8 mouse cellular contexts compared by ENCODE assay signal in genomic region chr6:90716066-90716704, GRCm38 (mm10).
DNase-seq lines count a peak whose midpoint lies in the region; ATAC-seq and TF ChIP-seq lines count a peak whose summit lies in the region.

No protein-coding gene starts in this region.

- H3K4me2 ChIP-seq in forebrain, embryonic 11.5 days (ENCODE audit: low read depth, low read length, severe bottlenecking) = peak overlapping the region; percentile 77
- peak overlapping the region; percentile 90 for H3K4me2 ChIP-seq in limb, embryonic 11.5 days (ENCODE audit: low read depth, severe bottlenecking)
- H3K4me2 ChIP-seq in midbrain, embryonic 11.5 days = peak overlapping the region; percentile 88

- peak overlapping the region; percentile 85 for H3K4me3 ChIP-seq in ES-Bruce4 (ENCODE audit: low read depth, low read length)
- peak overlapping the region; percentile 57 for H3K4me3 ChIP-seq in forebrain, embryonic 11.5 days (ENCODE audit: low read depth, low read length)
- H3K4me3 ChIP-seq in limb, embryonic 11.5 days (ENCODE audit: low read depth, low read length) = peak overlapping the region; percentile 70
- peak overlapping the region; percentile 64 for H3K4me3 ChIP-seq in midbrain, embryonic 11.5 days (ENCODE audit: low read depth, low read length)

- no peaks in the 10 kb centered on the region for H3K27me3 ChIP-seq in ES-Bruce4 (ENCODE audit: control insufficient read depth, insufficient read depth, low read length, poor library complexity, severe bottlenecking)
- H3K27me3 ChIP-seq in forebrain, embryonic 11.5 days (ENCODE audit: control insufficient read depth, insufficient read depth, low read length) = no peaks in the 10 kb centered on the region
- H3K27me3 ChIP-seq in limb, embryonic 11.5 days (ENCODE audit: control insufficient read depth, insufficient read depth, low read length) = no peaks in the 10 kb centered on the region
- H3K27me3 ChIP-seq in midbrain, embryonic 11.5 days (ENCODE audit: control insufficient read depth, insufficient read depth, low read length) = no peaks in the 10 kb centered on the region

- 1% methylated on average over 49 of the region's 49 CpGs for WGBS in forebrain, embryonic 11.5 days
- under 1% methylated on average over 48 of the region's 49 CpGs for WGBS in limb, embryonic 11.5 days
- under 1% methylated on average over 49 of the region's 49 CpGs for WGBS in midbrain, embryonic 11.5 days

- TF ChIP-seq EP300 in ES-Bruce4 (IDR thresholded peaks at IDR 0.05; ENCODE audit: insufficient read depth, low read depth, low read length) = no peak

- peak; percentile 78 for DNase-seq in adrenal gland, adult 8-10 months
- peak; percentile 94 for DNase-seq in forebrain, embryonic 11.5 days (ENCODE audit: low spot score)
- DNase-seq in heart, postnatal 25 days (ENCODE audit: low spot score) = peak; percentile 79
- peak; percentile 89 for DNase-seq in limb, embryonic 11.5 days (ENCODE audit: low spot score)
- DNase-seq in midbrain, embryonic 11.5 days (ENCODE audit: low spot score, missing footprints) = peak; percentile 98
- peak; percentile 63 to 71 for DNase-seq in spleen, postnatal 36 days (ENCODE audit: low spot score in 2 of 2)
- no peak for DNase-seq in left cerebral cortex, adult 8-10 months (ENCODE audit: low spot score in 2 of 2)

- peak overlapping the region; percentile 69 for H3K9ac ChIP-seq in ES-Bruce4 (ENCODE audit: low read depth, poor library complexity, severe bottlenecking)
- peak overlapping the region; percentile 65 for H3K9ac ChIP-seq in forebrain, embryonic 11.5 days (ENCODE audit: low read length)
- peak overlapping the region; percentile 79 for H3K9ac ChIP-seq in limb, embryonic 11.5 days (ENCODE audit: low read length)
- H3K9ac ChIP-seq in midbrain, embryonic 11.5 days (ENCODE audit: low read length) = peak overlapping the region; percentile 77

- no peak for TF ChIP-seq CTCF in ES-Bruce4 (IDR thresholded peaks at IDR 0.05; ENCODE audit: low read depth, low read length)

- H3K36me3 ChIP-seq in ES-Bruce4 (ENCODE audit: control insufficient read depth, insufficient read depth, low read length, poor library complexity, severe bottlenecking) = no peaks in the 10 kb centered on the region
- no peaks in the 10 kb centered on the region for H3K36me3 ChIP-seq in forebrain, embryonic 11.5 days (ENCODE audit: control insufficient read depth, insufficient read depth, low read length)
- no peaks in the 10 kb centered on the region for H3K36me3 ChIP-seq in limb, embryonic 11.5 days (ENCODE audit: control insufficient read depth, insufficient read depth, low read length)
- no peaks in the 10 kb centered on the region for H3K36me3 ChIP-seq in midbrain, embryonic 11.5 days (ENCODE audit: control insufficient read depth, insufficient read depth, low read length)

- TF ChIP-seq POLR2A in ES-Bruce4 (IDR thresholded peaks at IDR 0.05; ENCODE audit: insufficient read depth, low read length) = peak; percentile 20

- no peaks in the 10 kb centered on the region for H3K9me3 ChIP-seq in ES-Bruce4 (replicated peaks; ENCODE audit: control insufficient read depth, insufficient read depth, low read length, poor library complexity, severe bottlenecking)
- H3K9me3 ChIP-seq in forebrain, embryonic 11.5 days (ENCODE audit: control insufficient read depth, low read length) = no peaks in the 10 kb centered on the region
- H3K9me3 ChIP-seq in limb, embryonic 11.5 days (ENCODE audit: control insufficient read depth, low read length) = no peaks in the 10 kb centered on the region
- H3K9me3 ChIP-seq in midbrain, embryonic 11.5 days (ENCODE audit: control insufficient read depth, low read length) = no peaks in the 10 kb centered on the region

- H3K27ac ChIP-seq in ES-Bruce4 (ENCODE audit: insufficient read depth, low read length) = no peak overlapping the region
- peak overlapping the region; percentile 12; the same call in 1 of the 2 replicates for H3K27ac ChIP-seq in forebrain, embryonic 11.5 days (ENCODE audit: low read depth, low read length)
- H3K27ac ChIP-seq in limb, embryonic 11.5 days (replicated peaks; ENCODE audit: low read depth, low read length) = peak overlapping the region; percentile 74
- peak overlapping the region; percentile 54 for H3K27ac ChIP-seq in midbrain, embryonic 11.5 days (ENCODE audit: low read depth, low read length)

- H3K4me1 ChIP-seq in ES-Bruce4 (ENCODE audit: control insufficient read depth, insufficient read depth, low read length) = no peaks in the 10 kb centered on the region
- peaks cover 28% of the 10 kb centered on the region for H3K4me1 ChIP-seq in forebrain, embryonic 11.5 days (replicated peaks; ENCODE audit: control insufficient read depth, insufficient read depth, low read length)
- H3K4me1 ChIP-seq in limb, embryonic 11.5 days (ENCODE audit: control insufficient read depth, insufficient read depth, low read length) = peaks cover 28% of the 10 kb centered on the region
- H3K4me1 ChIP-seq in midbrain, embryonic 11.5 days (ENCODE audit: control insufficient read depth, insufficient read depth, low read length) = peaks cover 41% of the 10 kb centered on the region

- intact Hi-C loops in heart, postnatal 25 days (cut with DNase I) = no loop called here

- peak; percentile 87 for ATAC-seq in forebrain, embryonic 11.5 days (replicated peaks; ENCODE audit: low FRiP score)
- peak; percentile 87 for ATAC-seq in limb, embryonic 11.5 days (ENCODE audit: insufficient number of reproducible peaks, low FRiP score, low TSS enrichment, low read depth)
- peak; percentile 84 for ATAC-seq in midbrain, embryonic 11.5 days (ENCODE audit: low FRiP score)

Comparison
In these comparisons a context has a peak if more than half of its experiments do, and no peak if none do; other contexts are left out.
1. DNase-seq: peak in adrenal gland, adult 8-10 months (single experiment), forebrain, embryonic 11.5 days (single experiment), heart, postnatal 25 days (single experiment), limb, embryonic 11.5 days (single experiment), midbrain, embryonic 11.5 days (single experiment) and spleen, postnatal 36 days (2 of 2); none in left cerebral cortex, adult 8-10 months (0 of 2).
2. Peak in every context shown above with its lines, with median percentiles within 50 percentile points of each other: H3K4me3 ChIP-seq, H3K9ac ChIP-seq, ATAC-seq and H3K4me2 ChIP-seq.